Mouse (Mus musculus): ENCODE data around the gene Pank1.

DNA sequence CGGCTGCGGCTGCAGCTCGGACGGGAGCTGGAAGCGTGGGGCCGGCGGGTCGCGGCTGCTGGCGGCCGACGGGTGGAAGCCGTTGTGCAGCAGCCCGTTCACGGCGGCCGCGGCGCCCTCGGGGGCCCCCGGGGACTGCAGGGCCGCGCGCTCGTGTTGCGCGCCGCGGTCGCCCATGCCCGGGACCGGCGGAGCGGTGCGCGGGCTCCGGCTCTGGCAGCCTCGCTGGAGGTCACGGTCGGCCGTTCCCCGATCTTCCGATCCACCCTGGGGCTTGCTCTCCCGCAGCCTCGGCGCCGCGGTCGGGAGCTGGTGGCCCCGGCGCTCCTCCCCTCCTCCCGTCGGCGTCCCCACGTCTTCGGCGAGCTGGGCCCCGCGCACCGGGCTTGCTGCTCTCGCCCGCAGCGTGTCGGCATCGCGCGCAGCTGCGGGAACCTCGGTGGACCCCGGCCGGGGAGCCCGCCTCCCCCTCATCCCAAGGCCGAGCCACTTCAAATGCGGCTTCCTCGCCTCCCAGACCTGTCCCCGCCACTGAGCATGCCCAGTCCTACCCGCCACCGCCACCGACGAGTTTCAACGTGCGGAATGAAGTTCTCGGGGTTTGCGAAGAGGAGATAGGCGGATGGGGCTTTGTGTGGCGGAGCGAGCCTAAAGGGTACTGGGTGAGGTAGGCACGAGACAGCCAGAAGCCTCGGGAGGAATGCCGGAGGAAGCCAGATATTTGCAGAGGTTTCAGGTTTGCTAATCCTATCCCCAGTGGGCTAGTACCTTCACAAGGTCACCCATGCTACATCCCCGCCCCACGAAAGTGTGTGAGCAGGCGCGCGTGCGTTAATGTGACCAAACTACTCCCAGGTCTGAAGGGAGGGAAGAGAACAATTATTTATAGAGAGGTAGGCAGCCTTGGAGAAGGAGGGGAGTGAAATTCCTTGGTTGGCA lies at the start of gene Pank1:
- no peak for TF ChIP-seq CTCF (IDR thresholded peaks at IDR 0.05; ENCODE audit: low read depth, low read length)
- TF ChIP-seq POLR2A (IDR thresholded peaks at IDR 0.05; ENCODE audit: borderline replicate concordance, low read depth, low read length) = 0 out of 2 replicates have a peak, but pooled peaks have one; percentile 18
